Mouse (Mus musculus): ENCODE measurements around the gene Tbx4. TPM values are rescaled to one million over a fixed set of nuclear protein-coding genes. Genes with fewer than 3 reads are reported as not detected.

Gene Tbx4
- polyA plus RNA-seq, 1 experiment from 2014 or later = 0.24 TPM

DNA sequence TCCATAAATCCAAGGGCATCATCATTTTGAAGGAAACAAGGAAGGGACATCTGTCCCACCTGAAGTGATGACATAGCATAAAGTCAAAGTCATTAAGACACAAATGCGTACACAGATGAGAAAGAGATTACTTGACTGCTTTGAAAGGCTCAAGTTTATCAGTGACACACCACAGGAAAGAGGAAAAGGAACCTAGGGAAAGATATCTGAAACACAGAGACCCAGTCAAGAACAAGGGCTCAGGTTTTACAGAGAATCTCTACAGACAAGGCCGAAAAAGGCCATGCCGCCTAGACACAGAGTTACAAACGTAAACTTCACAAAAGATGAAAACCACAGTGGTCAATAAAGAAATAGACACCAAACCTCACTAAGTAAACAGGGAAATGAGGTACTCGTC lies 73.6 kb downstream of the Tbx4 start:
- Histone ChIP-seq H3K27ac (ENCODE audit: low read depth, low read length) (no peak overlapping the region), H3K27me3 (ENCODE audit: control insufficient read depth, insufficient read depth, low read length) (no peaks in the 10 kb centered on the region), H3K4me3 (ENCODE audit: low read depth, low read length) (no peak overlapping the region), H3K9me3 (ENCODE audit: control insufficient read depth, low read length) (no peaks in the 10 kb centered on the region), H3K9ac (ENCODE audit: low read length) (no peak overlapping the region), H3K4me2 (ENCODE audit: low read depth) (no peak overlapping the region), H3K36me3 (ENCODE audit: control insufficient read depth, insufficient read depth, low read length) (no peaks in the 10 kb centered on the region), H3K4me1 (ENCODE audit: control insufficient read depth, insufficient read depth, low read length) (no peaks in the 10 kb centered on the region)
- no peak for ATAC-seq (ENCODE audit: insufficient read depth, low FRiP score, low TSS enrichment)
- 88% methylated on average over 5 of the region's 5 CpGs for WGBS
- DNase-seq (ENCODE audit: low spot score) = no peak

DNA sequence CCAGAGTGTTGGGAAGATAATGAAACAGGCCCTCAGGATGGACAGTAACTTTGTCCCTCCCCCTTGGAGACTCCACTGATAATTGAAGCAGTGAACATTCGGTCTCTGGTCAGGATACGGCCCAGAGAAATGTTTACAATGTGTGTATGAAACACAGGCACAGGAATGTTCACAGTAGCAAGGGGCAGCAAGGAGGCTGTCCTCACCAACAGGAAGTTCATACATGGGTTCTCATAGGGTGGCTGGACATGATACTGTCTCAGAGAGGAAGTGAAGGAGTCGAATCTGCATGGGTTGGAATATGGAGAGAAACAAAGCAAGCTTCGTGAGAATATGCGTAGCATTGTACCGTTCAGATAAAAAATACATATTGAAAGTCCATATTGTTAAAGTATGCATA lies 74.1 kb downstream of the Tbx4 start:
- DNase-seq (ENCODE audit: low spot score) (no peak), ATAC-seq (ENCODE audit: insufficient read depth, low FRiP score, low TSS enrichment) (no peak)
- Histone ChIP-seq H3K4me2 (ENCODE audit: low read depth) (no peak overlapping the region), H3K4me3 (ENCODE audit: low read depth, low read length) (no peak overlapping the region), H3K27me3 (ENCODE audit: control insufficient read depth, insufficient read depth, low read length) (no peaks in the 10 kb centered on the region), H3K9ac (ENCODE audit: low read length) (no peak overlapping the region), H3K9me3 (ENCODE audit: control insufficient read depth, low read length) (no peaks in the 10 kb centered on the region), H3K4me1 (ENCODE audit: control insufficient read depth, insufficient read depth, low read length) (no peaks in the 10 kb centered on the region), H3K36me3 (ENCODE audit: control insufficient read depth, insufficient read depth, low read length) (no peaks in the 10 kb centered on the region), H3K27ac (ENCODE audit: low read depth, low read length) (no peak overlapping the region)
- WGBS = 84% methylated on average over 6 of the region's 6 CpGs

DNA sequence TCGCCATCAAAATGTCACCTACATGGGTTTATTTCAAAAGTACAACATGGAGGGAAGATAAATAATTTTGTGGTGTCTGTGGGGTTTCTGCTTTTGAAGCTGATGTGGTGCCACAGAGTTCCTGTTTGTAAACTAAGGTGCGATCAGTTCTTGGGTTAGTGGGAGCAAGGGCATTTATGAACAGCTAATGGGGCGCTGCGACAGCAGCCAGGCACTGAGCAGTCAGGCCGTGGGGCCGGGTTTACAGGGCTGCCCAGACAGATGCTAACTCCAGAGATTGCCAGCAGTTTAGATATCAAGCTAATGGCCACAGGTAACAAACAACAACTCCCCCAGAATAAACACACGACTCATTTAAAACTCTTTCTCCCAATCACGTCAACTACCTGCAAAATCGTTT lies 75.3 kb downstream of the Tbx4 start:
- DNase-seq (ENCODE audit: low spot score) = no peak
- no peaks in the 10 kb centered on the region for H3K27me3 ChIP-seq (ENCODE audit: control insufficient read depth, insufficient read depth, low read length)
- no peak overlapping the region for H3K4me3 ChIP-seq (ENCODE audit: low read depth, low read length)
- no peaks in the 10 kb centered on the region for H3K4me1 ChIP-seq (ENCODE audit: control insufficient read depth, insufficient read depth, low read length)
- no peak for ATAC-seq (ENCODE audit: insufficient read depth, low FRiP score, low TSS enrichment)
- H3K9ac ChIP-seq (ENCODE audit: low read length) = no peak overlapping the region
- 63% methylated on average over 9 of the region's 9 CpGs for WGBS
- H3K4me2 ChIP-seq (ENCODE audit: low read depth) = no peak overlapping the region
- H3K36me3 ChIP-seq (ENCODE audit: control insufficient read depth, insufficient read depth, low read length) = no peaks in the 10 kb centered on the region
- no peaks in the 10 kb centered on the region for H3K9me3 ChIP-seq (ENCODE audit: control insufficient read depth, low read length)
- H3K27ac ChIP-seq (ENCODE audit: low read depth, low read length) = no peak overlapping the region

Other genes starting within 250 kb of the Tbx4 start
- 4.0 and 4.7 TPM in 2 replicates for gene Tbx2, start 53.9 kb upstream of the Tbx4 start, polyA plus RNA-seq (2014; fragmentation: Nextera tagmentation; extraction: Ambion mirVana)
- gene Gm11444, start 36.1 kb upstream of the Tbx4 start, polyA plus RNA-seq (2014; fragmentation: Nextera tagmentation; extraction: Ambion mirVana) = not detected in 2 replicates

Data from neural tube, embryonic 11.5 days (tissue).